Mouse (Mus musculus) testis, adult 2 months (tissue): ENCODE results near the gene Izumo1r. TPM values are rescaled to one million over a fixed set of nuclear protein-coding genes. Genes with fewer than 3 reads are reported as not detected.

ENCODE experiments used
- H3K27ac ChIP-seq: fragments of 200-500 bp; 2 replicates; pipeline ENCODE4 v1.5.1; 2012; ENCODE audit warnings: low read depth, low read length; ENCODE audit not compliant: control insufficient read depth, insufficient read depth
- H3K27me3 ChIP-seq: fragments of 200-500 bp; 2 replicates; pipeline ENCODE4 v1.6.1; 2012; ENCODE audit warnings: mild to moderate bottlenecking, low read length, moderate library complexity; ENCODE audit not compliant: control insufficient read depth, insufficient read depth
- H3K36me3 ChIP-seq: fragments of 200-500 bp; 2 replicates; pipeline ENCODE4 v1.6.1; 2012; ENCODE audit warnings: mild to moderate bottlenecking, low read length; ENCODE audit not compliant: control insufficient read depth, insufficient read depth
- H3K4me1 ChIP-seq: fragments of 200-500 bp; 2 replicates; pipeline ENCODE4 v1.6.1; 2012; ENCODE audit warnings: low read length; ENCODE audit not compliant: control insufficient read depth, insufficient read depth
- H3K4me3 ChIP-seq: fragments of 200-500 bp; 2 replicates; pipeline ENCODE4 v1.5.1; 2012; ENCODE audit warnings: low read depth, mild to moderate bottlenecking, low read length, moderate library complexity, mixed read lengths; ENCODE audit not compliant: control insufficient read depth
- CTCF ChIP-seq: fragments of 200-500 bp; IDR thresholded peaks from 2 replicates; pipeline ENCODE4 v1.5.1; 2012; ENCODE audit warnings: low read depth, mild to moderate bottlenecking, inconsistent platforms, low read length, moderate library complexity; ENCODE audit not compliant: control insufficient read depth, insufficient read depth, insufficient replicate concordance
- POLR2A ChIP-seq: fragments of 200-500 bp; IDR thresholded peaks from 2 replicates; pipeline ENCODE4 v1.6.1; 2012; ENCODE audit warnings: low read depth, mild to moderate bottlenecking, inconsistent platforms, low read length, moderate library complexity; ENCODE audit not compliant: control insufficient read depth
- polyA plus RNA-seq: library from polyadenylated mRNA; depleted of rRNA; stranded (reverse); fragments of >200 nt; gene quantifications from 2 replicates; pipeline ENCODE4 v1.2.3, GENCODE M21; 2012

The Izumo1r gene
- polyA plus RNA-seq, 1 experiment, result not detected

DNA sequence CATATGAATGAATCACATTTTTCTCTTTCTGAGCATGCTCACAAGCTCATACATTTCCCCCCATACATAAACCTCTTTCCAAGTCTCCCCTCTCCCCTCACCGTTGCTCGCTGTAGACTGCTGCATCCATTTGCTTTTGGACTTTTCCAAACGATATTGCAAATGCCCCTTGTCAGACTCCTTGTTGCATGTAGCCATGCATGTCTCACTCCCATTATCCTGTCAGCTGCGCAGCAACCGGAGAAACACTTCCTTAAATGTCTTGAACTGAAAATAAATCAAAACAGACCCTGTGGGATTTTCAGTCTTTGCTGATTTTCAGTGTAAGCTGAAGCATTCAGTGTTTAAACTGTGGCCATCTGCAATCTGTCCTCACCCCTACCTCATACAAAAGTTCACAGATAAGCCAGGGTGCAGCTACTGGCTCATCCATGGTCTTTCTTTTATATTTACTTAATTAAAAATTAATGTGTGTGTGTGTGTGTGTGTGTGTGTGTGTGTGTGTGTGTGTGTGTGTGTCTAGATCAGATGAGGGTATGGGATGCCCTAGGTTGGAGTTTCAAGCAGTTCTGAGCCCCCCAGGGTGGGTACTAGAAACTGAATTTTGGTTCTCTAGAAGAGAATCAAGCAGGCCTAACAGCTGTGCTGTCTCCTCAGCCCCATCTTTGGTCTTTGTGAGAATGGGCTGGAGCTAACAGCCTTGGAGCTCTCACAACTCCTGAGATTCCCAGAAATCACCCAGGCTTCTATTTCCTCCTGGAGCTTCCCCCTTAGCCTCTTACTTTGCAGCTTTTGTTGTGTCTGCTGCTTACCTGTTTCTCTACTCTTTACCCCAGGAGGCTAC lies 15.3 kb upstream of the Izumo1r start:
- TF ChIP-seq CTCF (no peak), POLR2A (no peak)
- H3K4me1 ChIP-seq, result no peaks in the 10 kb centered on the region
- no peaks in the 10 kb centered on the region for H3K36me3 ChIP-seq
- H3K4me3 ChIP-seq, result no peak overlapping the region
- H3K27ac ChIP-seq, result no peak overlapping the region
- no peaks in the 10 kb centered on the region for H3K27me3 ChIP-seq

DNA sequence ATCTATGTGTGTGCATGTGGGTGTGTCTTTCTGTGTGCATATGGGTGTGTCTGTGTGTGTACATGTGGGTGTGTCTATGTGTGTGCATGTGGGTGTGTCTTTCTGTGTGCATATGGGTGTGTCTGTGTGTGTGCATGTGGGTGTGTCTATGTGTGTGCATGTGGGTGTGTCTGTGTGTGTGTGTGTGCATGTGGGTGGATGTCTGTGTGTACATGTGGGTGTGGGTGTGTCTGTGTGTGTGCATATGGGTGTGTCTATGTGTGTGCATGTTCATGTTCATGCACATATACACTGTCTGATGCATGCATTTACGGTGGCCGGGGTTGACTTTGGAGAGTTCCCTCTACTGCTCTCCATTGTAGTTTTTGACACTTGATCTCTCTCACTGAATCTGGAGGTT lies 13.9 kb upstream of the Izumo1r start:
- H3K27me3 ChIP-seq, result no peaks in the 10 kb centered on the region
- H3K4me1 ChIP-seq, result no peaks in the 10 kb centered on the region
- no peak for TF ChIP-seq CTCF
- no peak for TF ChIP-seq POLR2A
- H3K4me3 ChIP-seq, result no peak overlapping the region
- no peak overlapping the region for H3K27ac ChIP-seq
- H3K36me3 ChIP-seq, result no peaks in the 10 kb centered on the region

DNA sequence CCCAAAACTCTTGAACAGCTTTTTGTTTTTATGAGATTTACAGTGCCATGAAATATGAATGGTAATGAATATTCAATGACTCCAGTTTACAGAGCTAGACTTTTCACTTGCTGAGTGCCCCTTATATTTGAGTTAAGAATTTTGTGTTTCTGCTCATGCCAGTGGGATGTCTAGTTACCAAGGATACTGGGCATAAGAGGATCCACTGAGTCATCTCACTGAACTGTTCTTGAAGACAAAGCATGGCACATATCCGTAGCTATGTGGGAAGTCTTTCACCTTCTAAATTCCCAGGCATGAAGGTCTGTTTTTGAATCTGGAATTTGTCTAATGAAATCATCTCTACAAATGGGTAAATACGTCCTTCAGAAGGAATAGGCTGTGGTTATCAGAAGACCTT lies 8.3 kb upstream of the Izumo1r start:
- Histone ChIP-seq H3K27me3 (no peaks in the 10 kb centered on the region), H3K4me3 (no peak overlapping the region), H3K36me3 (no peaks in the 10 kb centered on the region), H3K4me1 (no peaks in the 10 kb centered on the region), H3K27ac (no peak overlapping the region)
- no peak for TF ChIP-seq CTCF
- TF ChIP-seq POLR2A, result no peak

- no peaks in the 10 kb centered on the region for H3K36me3 ChIP-seq
- H3K4me3 ChIP-seq, result no peak overlapping the region
- H3K4me1 ChIP-seq, result no peaks in the 10 kb centered on the region
- TF ChIP-seq CTCF, result no peak
- no peak for TF ChIP-seq POLR2A
- no peak overlapping the region for H3K27ac ChIP-seq
- H3K27me3 ChIP-seq, result no peaks in the 10 kb centered on the region
These were observed 6.2 kb upstream of the Izumo1r start for GRCm38 (mm10) chr9:14909981-14910380.

- H3K4me3 ChIP-seq, result no peak overlapping the region
- no peaks in the 10 kb centered on the region for H3K36me3 ChIP-seq
- H3K4me1 ChIP-seq, result peaks cover 5% of the 10 kb centered on the region
- no peak for TF ChIP-seq POLR2A
- TF ChIP-seq CTCF, result no peak
- H3K27ac ChIP-seq, result no peak overlapping the region
- H3K27me3 ChIP-seq, result no peaks in the 10 kb centered on the region
These were observed 4.2 kb upstream of the Izumo1r start for GRCm38 (mm10) chr9:14907816-14908415.

DNA sequence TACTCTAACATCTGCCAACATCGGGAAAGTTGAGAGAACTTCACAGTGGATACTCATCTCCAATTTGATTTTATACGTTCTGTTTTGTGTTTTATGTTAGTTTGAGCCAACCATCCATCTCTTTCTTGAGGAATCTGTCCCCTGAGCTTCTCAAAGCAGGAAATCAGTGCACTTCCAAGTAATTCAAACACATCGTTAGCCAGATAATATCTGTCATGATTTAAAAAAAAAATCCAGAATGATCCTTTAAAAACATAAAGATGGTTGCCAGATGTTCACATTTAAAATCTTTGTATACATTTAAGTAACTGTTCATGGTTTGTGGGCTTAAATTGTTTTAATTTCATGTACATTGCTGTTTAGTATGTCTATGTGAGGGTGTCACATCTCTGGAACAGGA lies 2.2 kb upstream of the Izumo1r start:
- no peaks in the 10 kb centered on the region for H3K36me3 ChIP-seq
- H3K27ac ChIP-seq, result no peak overlapping the region
- no peaks in the 10 kb centered on the region for H3K27me3 ChIP-seq
- TF ChIP-seq POLR2A, result no peak
- TF ChIP-seq CTCF, result no peak
- no peak overlapping the region for H3K4me3 ChIP-seq
- peaks cover 7% of the 10 kb centered on the region for H3K4me1 ChIP-seq

GRCm38 (mm10) chr9:14904741-14905475 lies 1.2 kb upstream of the Izumo1r start:
- H3K4me3 ChIP-seq, result no peak overlapping the region
- no peak for TF ChIP-seq CTCF
- no peak for TF ChIP-seq POLR2A
- no peak overlapping the region for H3K27ac ChIP-seq
- no peaks in the 10 kb centered on the region for H3K36me3 ChIP-seq
- H3K4me1 ChIP-seq, result peaks cover 7% of the 10 kb centered on the region
- H3K27me3 ChIP-seq, result no peaks in the 10 kb centered on the region
